10 mouse cellular contexts compared by ENCODE assay signal in genomic region chr13:109558341-109559257, GRCm38 (mm10).
A peak's percentile ranks its signal among the peaks of the same experiment; 100 is the strongest.
DNase-seq lines count a peak whose midpoint lies in the region; ATAC-seq lines count a peak whose summit lies in the region.
"Had no signal": no experiment of that assay in that cellular context is flagged by ENCODE, and none has a peak within 500 bp of the region (broad histone marks: within the 10 kb centered on the region; RNA-seq: fewer than 3 reads in every experiment).

No protein-coding gene starts in this region.

- DNase-seq in adrenal gland, postnatal 10 days, result peak; percentile 52
- DNase-seq in adrenal gland, adult 18-20 months (ENCODE audit: low spot score in 2 of 2), result no peak
- DNase-seq in liver, result peak; percentile 11
- no peak for DNase-seq in liver, embryonic 11.5 days (ENCODE audit: low spot score)
- peak; percentile 49 for DNase-seq in c-Kit-positive CD71-positive TER-119-positive erythroid progenitor cells, embryonic 14.5 days (ENCODE audit: low spot score)
- DNase-seq in T-cell, adult 2 months (ENCODE audit: low spot score), result no peak

- H3K4me2 ChIP-seq in liver, embryonic 11.5 days, result no peak overlapping the region
- no peak overlapping the region for H3K4me2 ChIP-seq in hindbrain, embryonic 15.5 days
- H3K4me2 ChIP-seq: limb, embryonic 15.5 days; stomach, embryonic 15.5 days had no signal

- H3K4me1 ChIP-seq in liver, embryonic 11.5 days (replicated peaks; ENCODE audit: control insufficient read depth, insufficient read depth, low read length), result no peaks in the 10 kb centered on the region
- H3K4me1 ChIP-seq in hindbrain, embryonic 15.5 days (replicated peaks), result peaks cover 5% of the 10 kb centered on the region; the same call in 1 of the 2 replicates
- H3K4me1 ChIP-seq: limb, embryonic 15.5 days; stomach, embryonic 15.5 days had no signal

- H3K9me3 ChIP-seq in liver, embryonic 11.5 days (ENCODE audit: control insufficient read depth, low read length), result no peaks in the 10 kb centered on the region
- no peaks in the 10 kb centered on the region for H3K9me3 ChIP-seq in hindbrain, embryonic 15.5 days
- H3K9me3 ChIP-seq: limb, embryonic 15.5 days; stomach, embryonic 15.5 days had no signal

- H3K27ac ChIP-seq in liver, embryonic 11.5 days (ENCODE audit: low read depth, low read length), result no peak overlapping the region
- 0 out of 2 replicates have a peak overlapping the region, but pooled peaks have one; percentile 10 for H3K27ac ChIP-seq in hindbrain, embryonic 15.5 days (replicated peaks)
- H3K27ac ChIP-seq: limb, embryonic 15.5 days; stomach, embryonic 15.5 days had no signal

- no peaks in the 10 kb centered on the region for H3K36me3 ChIP-seq in liver, embryonic 11.5 days (ENCODE audit: control insufficient read depth, insufficient read depth, low read length)
- H3K36me3 ChIP-seq in hindbrain, embryonic 15.5 days, result no peaks in the 10 kb centered on the region
- H3K36me3 ChIP-seq: limb, embryonic 15.5 days; stomach, embryonic 15.5 days had no signal

- no peak overlapping the region for H3K9ac ChIP-seq in liver, embryonic 11.5 days (ENCODE audit: low read depth, low read length)
- no peak overlapping the region for H3K9ac ChIP-seq in hindbrain, embryonic 15.5 days
- H3K9ac ChIP-seq: limb, embryonic 15.5 days; stomach, embryonic 15.5 days had no signal

- no peak overlapping the region for H3K4me3 ChIP-seq in liver, embryonic 11.5 days (ENCODE audit: low read depth, low read length)
- no peak overlapping the region for H3K4me3 ChIP-seq in hindbrain, embryonic 15.5 days
- H3K4me3 ChIP-seq: limb, embryonic 15.5 days; stomach, embryonic 15.5 days had no signal

- no peaks in the 10 kb centered on the region for H3K27me3 ChIP-seq in liver, embryonic 11.5 days (replicated peaks; ENCODE audit: control insufficient read depth, insufficient read depth, low read length)
- H3K27me3 ChIP-seq in hindbrain, embryonic 15.5 days, result no peaks in the 10 kb centered on the region
- H3K27me3 ChIP-seq: limb, embryonic 15.5 days; stomach, embryonic 15.5 days had no signal

- no peak for ATAC-seq in liver, embryonic 11.5 days (replicated peaks; ENCODE audit: low FRiP score)
- peak; percentile 76 for ATAC-seq in hindbrain, embryonic 15.5 days (ENCODE audit: low FRiP score, low read depth)
- ATAC-seq in megakaryocyte progenitor cell, adult 5-6 weeks (replicated peaks; ENCODE audit: poor library complexity), result peak; percentile 93

- 73% methylated on average over 12 of the region's 12 CpGs for WGBS in liver, embryonic 11.5 days
- 71% methylated on average over 12 of the region's 12 CpGs for WGBS in hindbrain, embryonic 15.5 days

Comparison
In these comparisons a context has a peak if more than half of its experiments do, and no peak if none do; other contexts are left out.
1. DNase-seq: peak in adrenal gland, postnatal 10 days (single experiment), liver (single experiment) and c-Kit-positive CD71-positive TER-119-positive erythroid progenitor cells, embryonic 14.5 days (single experiment); none in adrenal gland, adult 18-20 months (0 of 2), liver, embryonic 11.5 days (single experiment) and T-cell, adult 2 months (single experiment).